Mouse (Mus musculus) hindbrain, embryonic 11.5 days (tissue): ENCODE measurements around the gene Cbx4. TPM values are rescaled to one million over a fixed set of nuclear protein-coding genes. Genes with fewer than 3 reads are reported as not detected.

Experiments used
- ATAC-seq: fragments of 200-750 bp; cut with Nextera tagmentation; 2 replicates; pipeline ENCODE4 v1.8.0; 2017; ENCODE audit warnings: mild to moderate bottlenecking, moderate TSS enrichment, moderate library complexity; ENCODE audit not compliant: low FRiP score
- DNase-seq: peaks from one replicate; pipeline ENCODE4 v3.0.0-alpha.2; 2015; ENCODE audit warnings: low spot score
- H3K27ac ChIP-seq: fragments of 300-500 bp; sonication (generic); 2 replicates; pipeline ENCODE4 v1.5.1; 2014; ENCODE audit warnings: mild to moderate bottlenecking, low read depth, low read length
- H3K27me3 ChIP-seq: fragments of 300-500 bp; sonication (generic); 2 replicates; pipeline ENCODE4 v1.6.1; 2014; ENCODE audit warnings: mild to moderate bottlenecking, low read length, moderate library complexity, mixed read lengths; ENCODE audit not compliant: control insufficient read depth, insufficient read depth
- H3K36me3 ChIP-seq: fragments of 300-500 bp; sonication (generic); 2 replicates; pipeline ENCODE4 v1.6.1; 2014; ENCODE audit warnings: mild to moderate bottlenecking, low read length, moderate library complexity, mixed read lengths; ENCODE audit not compliant: control insufficient read depth, insufficient read depth
- H3K4me1 ChIP-seq: fragments of 300-500 bp; sonication (generic); replicated peaks from 2 replicates; pipeline ENCODE4 v1.6.1; 2014; ENCODE audit warnings: low read length, mixed read lengths; ENCODE audit not compliant: control insufficient read depth, insufficient read depth
- H3K4me2 ChIP-seq: fragments of 300-500 bp; sonication (generic); replicated peaks from 2 replicates; pipeline ENCODE4 v1.6.1; 2014; ENCODE audit warnings: mild to moderate bottlenecking, low read depth, low read length
- H3K4me3 ChIP-seq: fragments of 300-500 bp; sonication (generic); 2 replicates; pipeline ENCODE4 v1.5.1; 2014; ENCODE audit warnings: low read depth, low read length
- H3K9ac ChIP-seq: fragments of 300-500 bp; sonication (generic); 2 replicates; pipeline ENCODE4 v1.6.1; 2014; ENCODE audit warnings: low read depth, low read length
- H3K9me3 ChIP-seq: fragments of 300-500 bp; sonication (generic); 2 replicates; pipeline ENCODE4 v1.6.1; 2016; ENCODE audit warnings: low read length; ENCODE audit not compliant: control insufficient read depth
- WGBS: fragments of 180-500 bp; shearing (Covaris S2); extraction: QIAGEN DNeasy Blood & Tissue Kit; methylation state at CpG from one replicate; pipeline ENCODE4 v1.1.7; 2014; 5-methylcytosine and 5-hydroxymethylcytosine counted together
- polyA plus RNA-seq: library from polyadenylated mRNA; unstranded; fragments of >200 nt; fragmentation: Nextera tagmentation; extraction: Ambion mirVana; gene quantifications from 2 replicates; pipeline ENCODE4 v1.2.1, GENCODE M21; 2014

The Cbx4 gene
- polyA plus RNA-seq, 1 experiment from 2014 or later, result 5.4 TPM

DNA sequence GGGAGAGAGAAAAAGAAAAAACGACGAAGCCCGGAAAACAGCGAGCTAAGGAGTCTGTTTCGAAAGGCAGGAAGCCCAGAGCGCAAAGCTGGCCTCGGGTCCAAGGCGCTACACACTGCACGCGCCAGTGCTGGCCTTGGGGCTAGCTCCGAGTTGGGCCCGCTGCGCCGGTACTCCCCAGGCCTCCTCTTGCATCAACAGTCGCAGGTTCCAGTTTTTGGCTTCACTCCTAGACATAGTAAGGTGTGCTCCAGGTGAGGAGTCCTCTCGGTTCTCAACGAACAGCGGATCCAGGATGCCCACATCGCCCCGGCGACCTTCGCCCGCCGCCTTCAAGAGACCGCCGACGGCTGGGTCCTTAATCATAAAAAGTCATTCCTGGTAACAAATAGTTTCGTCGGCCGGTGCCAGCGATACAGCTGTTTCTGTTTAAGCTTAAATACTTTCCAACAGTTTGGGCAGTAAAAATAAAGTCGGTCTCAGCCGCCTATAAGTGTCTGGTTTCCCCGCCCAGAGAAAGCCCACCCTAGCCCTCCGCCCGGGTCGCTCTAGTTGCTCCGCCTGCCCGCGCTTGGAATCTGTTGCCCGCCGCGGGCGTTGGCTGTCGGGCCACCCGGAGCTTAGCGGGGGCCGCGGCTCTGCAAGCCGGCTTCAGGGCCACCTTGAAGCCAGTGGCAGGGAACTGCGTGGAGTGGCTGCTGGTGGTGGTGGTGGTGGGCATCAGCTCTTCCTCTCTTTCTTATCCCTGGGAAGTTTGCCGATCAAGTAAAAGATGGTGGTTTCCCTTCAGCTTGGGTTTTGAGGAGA is 43.4 kb downstream of the Cbx4 start:
- Histone ChIP-seq H3K9me3 (no peaks in the 10 kb centered on the region), H3K36me3 (no peaks in the 10 kb centered on the region), H3K27ac (no peak overlapping the region), H3K4me2 (no peak overlapping the region), H3K9ac (no peak overlapping the region), H3K27me3 (peaks cover 77% of the 10 kb centered on the region), H3K4me3 (no peak overlapping the region; the same call in 1 of the 2 replicates), H3K4me1 (peaks cover 23% of the 10 kb centered on the region)
- 1% methylated on average over 51 of the region's 52 CpGs for WGBS
- peak; percentile 57 for DNase-seq
- ATAC-seq, result no peak

DNA sequence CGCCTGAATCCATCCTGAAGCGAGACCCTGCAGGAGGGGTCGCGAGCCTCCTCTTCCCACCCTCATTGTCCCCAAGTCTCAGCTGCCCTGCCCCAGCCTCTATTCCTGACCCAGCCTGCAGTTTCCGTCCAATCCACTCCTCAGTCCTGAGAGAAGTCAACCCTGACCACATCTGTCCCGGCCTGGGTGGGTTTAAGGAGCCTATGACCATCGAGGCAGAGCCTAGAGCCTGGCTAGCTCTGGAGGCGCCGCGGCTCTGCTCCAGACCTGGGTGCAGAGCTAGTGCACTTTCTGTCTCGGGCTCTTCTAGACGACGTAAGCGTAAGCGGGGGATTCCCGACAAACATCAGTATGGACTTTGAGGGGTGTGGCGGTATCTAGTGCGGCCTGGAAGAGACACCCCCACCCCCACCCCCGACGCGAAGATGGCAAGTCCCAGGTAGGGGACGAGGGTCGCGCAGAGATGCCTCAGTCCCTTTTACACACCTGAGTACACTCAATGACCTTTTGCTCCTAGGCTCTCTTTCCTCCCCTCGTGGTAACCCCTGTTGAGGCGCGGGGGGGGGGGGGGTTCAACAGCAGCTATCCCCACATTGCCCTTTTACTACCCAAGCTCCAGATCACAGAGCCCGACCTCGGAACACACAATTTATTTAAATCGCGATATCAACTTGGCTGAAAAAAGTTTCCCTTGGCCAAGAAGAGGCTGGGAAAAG is 44.1 kb downstream of the Cbx4 start:
- peaks cover 30% of the 10 kb centered on the region for H3K4me1 ChIP-seq
- H3K27me3 ChIP-seq, result peaks cover 77% of the 10 kb centered on the region
- no peak for DNase-seq
- no peak overlapping the region for H3K27ac ChIP-seq
- peak overlapping the region; percentile 73 for H3K4me3 ChIP-seq
- WGBS, result under 1% methylated on average over 30 of the region's 31 CpGs
- peak; percentile 1; the same call in 1 of the 2 replicates for ATAC-seq
- H3K4me2 ChIP-seq, result peak overlapping the region; percentile 97
- H3K9ac ChIP-seq, result peak overlapping the region; percentile 69
- no peaks in the 10 kb centered on the region for H3K9me3 ChIP-seq
- no peaks in the 10 kb centered on the region for H3K36me3 ChIP-seq

DNA sequence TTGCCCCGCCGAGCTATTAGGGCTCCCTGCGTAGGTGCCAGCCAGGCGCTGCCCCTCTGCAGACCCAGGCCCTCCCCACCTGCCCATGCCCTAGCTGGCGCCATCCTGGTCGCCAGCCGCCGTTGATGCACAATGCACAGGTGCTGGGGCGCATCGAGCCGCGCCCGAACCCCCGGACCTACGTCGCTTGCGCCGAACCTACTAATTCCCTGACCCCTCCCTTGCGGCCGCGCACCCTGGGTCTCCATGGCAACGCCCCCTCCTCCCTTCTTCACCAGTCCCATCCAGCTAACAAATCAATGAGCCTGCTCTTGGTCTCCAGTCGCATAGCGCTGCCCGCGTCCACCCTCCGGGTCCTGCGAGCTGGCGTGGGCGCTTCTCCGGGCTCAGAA is 44.7 kb downstream of the Cbx4 start:
- peak overlapping the region; percentile 73 for H3K4me3 ChIP-seq
- H3K9me3 ChIP-seq, result no peaks in the 10 kb centered on the region
- H3K4me2 ChIP-seq, result peak overlapping the region; percentile 97
- no peaks in the 10 kb centered on the region for H3K36me3 ChIP-seq
- peaks cover 25% of the 10 kb centered on the region for H3K4me1 ChIP-seq
- under 1% methylated on average over 28 of the region's 31 CpGs for WGBS
- H3K9ac ChIP-seq, result peak overlapping the region; percentile 69
- ATAC-seq (peak; percentile 72), DNase-seq (peak; percentile 82)
- H3K27ac ChIP-seq, result peak overlapping the region; percentile 86
- H3K27me3 ChIP-seq, result peaks cover 75% of the 10 kb centered on the region

DNA sequence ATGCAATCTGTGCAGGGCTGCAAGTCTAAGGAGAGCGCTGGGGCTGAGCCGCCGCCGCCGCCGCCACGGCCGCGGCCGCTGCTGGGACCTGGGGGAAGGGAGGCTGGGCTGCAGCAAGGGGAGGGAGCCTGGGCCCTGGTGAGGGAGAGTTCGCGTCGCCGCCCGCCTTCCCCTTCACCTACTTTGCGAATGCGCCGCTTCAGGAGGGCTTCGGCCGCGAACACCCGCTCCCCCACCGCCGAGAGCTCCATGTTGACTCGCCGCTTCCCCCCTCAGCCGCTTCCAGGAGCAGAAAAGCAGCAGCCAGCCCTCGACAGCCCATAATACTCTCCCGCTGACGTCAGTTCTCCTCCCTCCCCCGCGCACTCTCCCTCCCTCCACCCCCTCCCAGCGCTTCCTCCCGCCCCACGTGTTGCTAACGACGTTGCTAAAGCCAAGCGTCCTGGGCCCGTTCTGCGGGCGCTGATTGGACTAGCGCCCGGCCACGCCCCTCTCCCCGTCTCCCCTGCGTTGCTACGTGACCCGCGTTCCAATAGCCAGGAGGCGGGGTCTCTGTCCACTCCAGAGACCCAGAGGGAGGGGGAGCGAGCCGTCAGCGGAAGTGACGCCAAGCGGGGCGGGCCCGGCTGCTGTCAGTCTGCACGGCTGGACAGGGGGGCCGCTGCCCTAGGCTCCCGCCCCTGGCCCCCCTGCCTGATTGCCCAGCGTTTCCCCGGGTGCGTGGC is 45.3 kb downstream of the Cbx4 start, which contains the start of gene Cbx8:
Gene Cbx8 (minus strand): TSS at position 370 of the 725 bp plus-strand sequence.
- H3K9ac ChIP-seq, result peak within 1 kb of the TSS; percentile 84
- DNase-seq (peak; percentile 100), ATAC-seq (peak; percentile 94)
- H3K27ac ChIP-seq, result peak within 1 kb of the TSS; percentile 86
- peak within 1 kb of the TSS; percentile 73 for H3K4me3 ChIP-seq
- under 1% methylated on average over 53 of the region's 63 CpGs for WGBS
- H3K4me2 ChIP-seq, result peak within 1 kb of the TSS; percentile 97
- H3K9me3 ChIP-seq, result no peaks in the 10 kb centered on the region
- H3K27me3 ChIP-seq, result peaks cover 74% of the 10 kb centered on the region
- H3K4me1 ChIP-seq, result peaks cover 24% of the 10 kb centered on the region
- no peaks in the 10 kb centered on the region for H3K36me3 ChIP-seq

DNA sequence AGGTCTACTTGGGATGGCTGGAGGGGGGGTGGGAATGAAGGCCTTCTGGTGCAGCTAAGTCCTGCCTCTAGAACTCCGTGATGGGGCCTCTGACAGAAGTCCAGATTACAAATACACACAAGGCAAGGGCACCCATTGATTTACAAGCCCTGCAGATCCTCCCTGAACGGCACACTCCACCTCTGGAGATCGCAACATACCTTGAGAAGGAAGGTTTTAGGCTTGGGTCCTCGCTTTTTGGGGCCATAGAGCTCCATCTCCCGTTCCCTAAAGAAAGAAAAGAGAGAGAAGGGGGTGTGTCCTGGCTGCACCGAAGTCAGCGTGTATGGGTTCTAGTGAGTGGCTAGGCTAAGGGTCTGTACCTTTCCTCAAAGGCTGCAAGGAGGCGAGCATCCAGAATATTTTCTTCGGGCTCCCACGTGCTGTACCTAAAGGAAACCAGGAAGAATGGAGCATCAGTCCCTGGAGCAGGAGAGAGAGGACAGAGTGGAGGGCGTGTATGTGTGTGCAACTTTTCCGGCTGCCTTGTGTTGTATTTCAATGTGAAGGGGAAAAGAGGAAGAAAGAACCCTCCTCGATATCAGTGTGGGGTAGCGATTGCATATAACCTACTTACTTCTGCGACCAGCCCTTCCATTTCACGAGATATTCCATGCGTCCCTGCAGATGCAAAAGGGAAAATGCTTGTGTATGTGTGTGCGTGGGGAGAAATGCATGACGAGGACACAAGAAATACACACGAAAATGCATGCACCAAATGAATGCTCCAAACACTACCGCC is 46.1 kb downstream of the Cbx4 start:
- H3K27ac ChIP-seq, result peak overlapping the region; percentile 84
- DNase-seq (peak; percentile 30), ATAC-seq (no peak)
- WGBS, result 4% methylated on average over 21 of the region's 21 CpGs
- H3K27me3 ChIP-seq, result peaks cover 74% of the 10 kb centered on the region
- peak overlapping the region; percentile 97 for H3K4me2 ChIP-seq
- H3K9ac ChIP-seq, result peak overlapping the region; percentile 84
- H3K9me3 ChIP-seq, result no peaks in the 10 kb centered on the region
- peaks cover 26% of the 10 kb centered on the region for H3K4me1 ChIP-seq
- peak overlapping the region; percentile 73 for H3K4me3 ChIP-seq
- no peaks in the 10 kb centered on the region for H3K36me3 ChIP-seq

DNA sequence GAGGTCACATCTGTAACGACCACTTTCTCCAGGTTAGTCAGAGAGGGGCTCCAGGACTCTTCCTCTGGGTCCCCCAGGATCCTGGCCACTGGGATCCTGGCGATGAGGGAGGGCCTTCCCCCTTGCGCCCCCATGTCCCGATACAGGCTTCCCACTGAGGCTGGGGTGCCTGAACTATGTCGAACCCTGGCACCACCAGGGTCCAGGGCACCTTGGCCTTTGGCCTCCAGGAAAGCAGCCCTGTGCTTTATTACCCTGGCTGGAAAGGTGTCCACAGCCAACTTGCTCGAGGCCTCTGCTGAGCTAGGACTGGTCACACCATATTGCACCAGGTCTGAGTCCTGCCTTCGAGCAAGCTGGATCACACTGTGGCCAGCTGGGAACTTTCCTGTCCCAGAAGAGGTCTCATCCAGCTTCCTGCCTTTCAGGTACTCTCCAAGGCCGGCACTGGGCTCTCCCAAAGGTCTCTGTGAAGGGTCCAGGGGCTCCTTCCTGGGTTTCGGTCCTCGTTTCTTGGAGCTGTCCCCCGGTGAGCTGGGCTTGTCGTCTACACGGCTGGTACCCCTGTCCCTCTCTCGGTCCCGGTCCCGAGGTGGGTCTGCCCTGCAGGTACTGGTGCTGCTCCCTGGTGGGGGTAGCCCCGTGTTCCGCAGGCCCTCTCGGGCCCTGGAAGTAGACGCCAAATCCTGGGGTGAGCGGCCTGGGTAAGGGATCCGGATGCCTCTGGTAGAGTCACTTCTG is 47.1 kb downstream of the Cbx4 start:
- no peaks in the 10 kb centered on the region for H3K9me3 ChIP-seq
- no peaks in the 10 kb centered on the region for H3K36me3 ChIP-seq
- H3K9ac ChIP-seq, result no peak overlapping the region
- peaks cover 32% of the 10 kb centered on the region for H3K4me1 ChIP-seq
- no peak overlapping the region for H3K27ac ChIP-seq
- ATAC-seq, result no peak
- WGBS, result 19% methylated on average over 22 of the region's 22 CpGs
- no peak overlapping the region for H3K4me2 ChIP-seq
- peaks cover 70% of the 10 kb centered on the region for H3K27me3 ChIP-seq
- peak; percentile 8 for DNase-seq
- no peak overlapping the region for H3K4me3 ChIP-seq

DNA sequence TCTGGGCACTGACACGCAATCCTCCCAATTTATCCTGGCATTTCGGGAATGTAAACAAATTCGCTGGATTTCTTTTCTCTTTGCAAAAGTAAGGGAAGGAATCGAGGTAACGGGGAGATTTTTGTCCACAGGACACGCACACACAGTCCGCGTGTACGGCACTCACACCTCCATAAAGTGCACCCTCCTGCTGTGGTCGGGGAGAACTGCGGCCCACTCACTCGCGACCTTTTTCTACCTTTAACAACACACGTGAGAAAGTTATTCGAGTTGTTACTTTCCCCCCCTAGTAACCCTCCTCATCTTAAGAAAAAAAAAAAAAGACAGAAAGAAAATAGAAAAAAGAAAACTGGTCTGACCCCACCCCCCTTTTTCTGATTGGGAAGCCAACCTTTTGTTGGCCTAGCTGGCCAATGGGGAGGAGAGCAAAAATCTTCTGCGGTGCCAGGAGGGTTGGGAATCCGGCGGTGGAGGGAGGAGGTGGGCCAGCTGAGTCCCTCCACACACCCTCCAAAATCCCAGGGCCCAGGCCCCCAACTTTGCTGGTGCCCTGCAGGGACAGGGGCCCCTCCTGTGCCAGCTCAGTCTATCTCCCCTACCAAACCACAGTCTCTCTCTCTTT is 48.1 kb downstream of the Cbx4 start:
- H3K36me3 ChIP-seq, result no peaks in the 10 kb centered on the region
- H3K9me3 ChIP-seq, result no peaks in the 10 kb centered on the region
- ATAC-seq (no peak), DNase-seq (peak; percentile 32)
- WGBS, result under 1% methylated on average over 18 of the region's 18 CpGs
- H3K4me3 ChIP-seq, result peak overlapping the region; percentile 36
- H3K4me2 ChIP-seq, result peak overlapping the region; percentile 75
- peak overlapping the region; percentile 47; the same call in 1 of the 2 replicates for H3K9ac ChIP-seq
- H3K27me3 ChIP-seq, result peaks cover 60% of the 10 kb centered on the region
- H3K27ac ChIP-seq, result no peak overlapping the region
- H3K4me1 ChIP-seq, result peaks cover 32% of the 10 kb centered on the region
